Mouse (Mus musculus) lung, adult 18-20 months (tissue): ENCODE results near the gene Scarb2.
"Not testable (repeated sequence)": the region's sequence is repeated elsewhere in the genome, so short reads cannot be mapped to it uniquely, and the experiment has no call there.

ENCODE experiments used
- DNase-seq, 2 experiments: peaks; one replicate each; pipeline ENCODE4 v3.0.0; 2022; ENCODE audit warnings: mixed read lengths in 2 of 2

Scarb2 gene

DNA sequence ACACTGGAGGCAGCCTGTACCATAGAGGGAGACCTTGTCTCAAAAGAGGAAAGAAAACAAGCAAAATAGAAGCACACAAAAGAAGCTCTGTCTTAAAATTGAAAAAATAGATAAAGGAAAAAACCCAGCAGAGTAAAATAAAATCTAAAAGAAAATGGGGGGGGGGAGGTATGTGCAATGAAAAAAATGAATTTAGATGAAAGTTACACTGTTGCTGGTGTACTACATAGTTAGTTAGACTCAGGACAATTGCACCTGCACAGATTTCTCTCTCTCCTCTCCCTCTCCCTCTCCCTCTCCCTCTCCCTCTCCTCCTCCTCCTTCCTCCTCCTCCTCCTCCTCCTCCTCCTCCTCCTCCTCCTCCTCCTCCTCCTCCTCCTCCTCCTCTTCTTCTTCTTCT, at the start of gene Scarb2:
Gene Scarb2, minus strand, starts transcription at position 101 of the 400 bp plus-strand sequence.
- DNase-seq: no peak

DNA sequence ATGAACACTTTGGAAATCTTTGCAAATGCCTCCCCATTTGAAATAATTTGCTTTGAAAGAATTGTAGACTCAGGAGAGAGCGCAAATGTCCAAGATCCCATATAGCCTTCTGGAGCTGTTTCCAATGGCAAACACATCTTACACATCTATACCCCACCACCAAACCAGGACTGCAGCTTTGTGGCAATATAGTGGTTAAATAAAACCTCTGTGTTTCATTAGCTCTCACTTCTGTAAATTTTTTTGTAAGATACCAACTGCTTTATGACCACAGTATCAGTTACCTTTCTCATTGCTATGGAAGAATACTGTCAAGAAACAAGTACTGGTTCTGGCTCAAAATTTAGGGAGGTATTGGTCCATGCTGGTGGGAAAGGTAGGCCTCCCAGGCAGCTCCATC, 49.3 kb upstream of the Scarb2 start:
- no peak for DNase-seq

DNA sequence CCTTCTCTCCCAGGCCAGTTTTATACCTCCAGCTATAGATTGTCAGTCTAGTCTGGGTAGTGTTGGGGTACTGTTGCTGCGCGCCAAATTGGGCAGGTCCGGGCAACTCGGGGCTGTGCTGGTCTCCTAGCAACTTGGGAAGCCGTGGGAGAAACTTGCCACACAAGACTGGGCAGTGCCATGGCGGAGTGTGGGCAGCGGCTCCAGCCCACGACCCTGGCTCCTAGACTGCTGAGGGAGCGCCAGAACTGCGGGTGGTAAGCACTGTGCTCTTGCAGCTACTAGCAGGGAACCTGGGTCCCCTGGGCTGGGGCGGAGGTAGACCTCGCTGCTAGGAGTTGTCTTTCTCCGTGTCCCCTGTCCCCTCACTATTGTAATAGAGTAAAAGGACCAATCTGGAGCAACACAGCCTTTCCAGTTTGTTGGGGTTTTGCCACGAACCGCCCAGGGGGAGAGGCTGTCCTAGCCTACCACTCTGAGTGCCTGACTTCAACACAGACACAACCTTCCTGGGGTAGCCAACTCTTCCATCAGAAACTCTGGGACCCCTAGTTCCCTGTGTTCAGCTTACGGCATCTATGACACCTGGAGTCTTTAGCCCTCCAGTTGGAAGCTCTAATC, 48.4 kb upstream of the Scarb2 start, which contains the start of gene Fam47e:
Gene Fam47e, plus strand, starts transcription at position 179 of the 621 bp plus-strand sequence.
- peak; percentile 15 to 45 for DNase-seq

DNA sequence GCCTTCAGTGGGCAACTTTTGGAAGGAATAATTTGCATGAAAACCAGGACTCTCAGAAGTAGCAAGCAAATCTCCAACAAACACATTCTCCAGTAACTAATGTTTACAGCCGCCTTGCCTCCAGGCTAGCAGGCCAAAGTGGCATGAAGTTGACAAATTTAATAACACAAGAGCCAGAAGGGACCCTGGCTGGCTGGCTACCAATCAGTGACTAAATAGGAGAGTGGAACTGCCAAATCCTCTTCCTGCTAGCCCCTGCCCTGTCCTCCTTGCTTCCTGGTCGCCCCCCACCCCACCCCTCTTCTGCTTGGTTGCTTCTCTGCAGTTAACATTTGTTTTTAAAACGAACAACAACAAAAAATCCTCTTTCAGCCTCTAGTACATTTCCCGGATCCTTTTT, 47.8 kb upstream of the Scarb2 start:
- peak in 1 of 2 experiments; percentile 6 for DNase-seq

DNA sequence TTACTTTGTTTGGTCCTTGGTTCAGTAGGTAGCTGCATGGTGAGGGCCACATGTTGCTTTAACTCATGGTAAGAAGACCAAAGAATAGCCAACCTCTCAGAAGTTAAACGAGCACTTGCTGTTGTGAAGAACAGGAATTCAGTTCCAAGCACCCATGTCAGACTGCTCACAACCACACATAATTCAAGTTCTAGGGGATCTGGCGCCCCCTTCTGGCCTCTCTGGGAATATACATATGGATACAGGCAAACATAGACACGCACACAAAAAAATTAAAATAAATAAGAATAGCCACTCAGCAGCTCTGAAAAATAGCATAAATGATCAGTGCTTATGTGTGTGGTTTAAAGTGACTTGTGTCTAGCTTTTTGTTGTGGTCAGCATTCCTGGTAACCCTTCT, 47.3 kb upstream of the Scarb2 start:
- DNase-seq: peak in 1 of 2 experiments; percentile 10

DNA sequence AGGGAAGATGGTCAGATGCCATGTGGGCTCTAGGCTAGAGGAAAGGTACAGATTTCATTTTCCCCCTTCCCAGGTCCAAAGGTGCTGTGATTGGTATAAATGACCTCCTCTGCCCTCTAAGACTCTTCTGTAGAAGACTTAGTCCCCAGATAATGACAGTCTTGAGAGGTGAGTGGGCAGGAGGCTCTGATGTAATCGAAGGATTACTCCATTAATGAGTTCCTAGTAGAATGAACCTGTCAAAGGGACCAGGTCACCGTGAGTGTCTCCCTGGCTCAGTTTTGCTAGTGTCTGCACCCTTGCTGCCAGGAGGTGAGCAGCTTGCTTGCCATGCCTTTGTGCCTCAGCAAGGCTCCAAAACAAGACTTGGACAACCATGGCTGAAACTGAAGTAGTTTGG, 46.0 kb upstream of the Scarb2 start:
- DNase-seq: no peak

DNA sequence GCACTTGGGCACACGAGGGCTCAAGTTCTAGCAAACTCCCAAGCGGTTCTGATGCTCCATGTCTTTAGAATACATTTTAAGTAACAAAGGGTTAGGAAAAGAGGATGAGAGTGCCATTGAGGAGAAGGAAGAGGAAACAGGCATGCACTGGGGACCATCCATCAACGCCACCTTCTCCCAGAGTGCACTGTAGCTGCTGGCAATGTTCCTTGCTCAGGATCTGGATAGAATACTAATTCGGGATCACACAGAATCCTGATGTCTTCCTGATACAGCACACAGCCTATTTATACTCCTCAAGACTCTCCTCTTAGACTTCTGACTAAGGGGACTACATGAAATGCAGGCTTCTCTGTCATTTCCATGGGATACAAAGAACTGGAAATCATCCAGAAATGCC, 33.1 kb upstream of the Scarb2 start:
- no peak for DNase-seq

DNA sequence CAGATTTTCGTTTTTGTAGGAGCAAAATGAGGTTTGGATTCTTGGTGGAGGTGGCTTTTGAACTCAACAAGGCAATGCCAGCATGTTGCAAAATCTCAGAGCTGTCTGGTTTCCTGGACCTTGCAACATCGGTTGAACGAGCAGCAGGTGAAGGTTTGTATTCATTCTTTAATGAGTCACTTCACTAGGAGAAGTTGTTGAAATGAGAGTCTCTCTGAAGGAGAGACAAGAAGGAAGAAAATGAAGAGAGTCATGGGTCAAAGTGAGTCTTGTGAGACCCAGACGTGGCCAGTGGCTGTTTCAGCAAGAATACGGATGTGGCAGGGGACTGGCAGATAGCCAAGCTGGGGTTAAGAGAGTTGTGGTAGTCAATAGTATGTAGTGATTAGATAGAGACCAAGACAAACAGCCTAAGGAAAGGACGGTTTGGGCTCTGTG, 18.2 kb upstream of the Scarb2 start:
- peak; percentile 68 to 69 for DNase-seq

DNA sequence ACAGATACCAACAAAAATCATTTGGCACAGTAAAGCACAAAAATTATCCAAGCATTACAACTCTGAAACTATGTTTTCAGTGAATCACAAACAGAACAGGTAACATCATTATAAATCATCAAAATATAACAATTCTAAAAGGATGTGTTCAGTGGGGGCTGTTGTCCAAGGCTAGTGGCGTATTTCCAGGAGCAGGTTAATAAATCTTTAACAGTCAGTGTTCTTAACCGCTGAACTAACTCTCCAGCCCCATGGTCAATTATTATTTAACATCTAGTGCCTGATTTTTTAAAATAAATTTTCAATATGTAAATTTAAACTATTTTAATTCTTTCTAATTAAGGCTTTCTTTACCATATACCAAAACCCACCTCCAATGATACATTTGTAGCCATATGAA, 14.5 kb upstream of the Scarb2 start:
- not testable (repeated sequence) for DNase-seq

DNA sequence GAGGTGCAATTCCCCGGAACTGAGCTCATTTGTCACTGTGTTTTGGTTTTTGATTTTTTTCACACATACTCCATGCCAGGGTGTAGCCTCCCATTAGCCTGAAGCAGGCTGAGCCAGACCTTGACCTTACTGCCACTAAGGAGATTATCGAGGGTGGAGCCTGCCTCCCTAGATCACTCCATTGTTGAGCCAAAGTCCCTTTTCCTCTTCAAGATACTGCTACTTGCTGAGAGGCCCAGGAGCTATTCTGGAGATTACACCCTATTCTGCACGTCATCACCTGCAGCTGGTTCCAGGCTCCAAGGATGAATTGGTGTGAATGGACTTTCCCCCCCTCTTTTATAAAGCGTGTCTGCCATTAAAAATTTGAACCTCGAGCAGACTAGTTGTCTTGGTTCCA, 5.4 kb upstream of the Scarb2 start:
- no peak for DNase-seq

DNA sequence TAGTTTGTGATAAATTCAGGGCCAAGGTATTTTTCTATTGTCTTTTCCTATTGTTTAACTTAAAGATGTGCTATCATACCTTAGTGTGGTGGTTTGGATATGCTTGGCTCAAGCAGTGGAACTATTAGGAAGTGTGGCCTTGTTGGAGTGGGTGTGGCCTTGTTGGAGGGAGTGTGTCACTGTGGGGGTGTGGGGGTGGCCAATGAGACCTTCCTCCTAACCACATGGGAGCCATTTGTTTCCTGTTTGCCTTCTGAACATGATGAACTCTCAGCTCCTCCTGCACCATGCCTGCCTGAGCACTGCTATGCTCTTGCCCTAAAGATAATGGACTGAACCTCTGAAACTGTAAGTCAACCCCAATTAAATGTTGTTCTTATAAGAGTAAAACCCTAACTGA, 4.6 kb upstream of the Scarb2 start:
- peak in 1 of 2 experiments; percentile 47 for DNase-seq

DNA sequence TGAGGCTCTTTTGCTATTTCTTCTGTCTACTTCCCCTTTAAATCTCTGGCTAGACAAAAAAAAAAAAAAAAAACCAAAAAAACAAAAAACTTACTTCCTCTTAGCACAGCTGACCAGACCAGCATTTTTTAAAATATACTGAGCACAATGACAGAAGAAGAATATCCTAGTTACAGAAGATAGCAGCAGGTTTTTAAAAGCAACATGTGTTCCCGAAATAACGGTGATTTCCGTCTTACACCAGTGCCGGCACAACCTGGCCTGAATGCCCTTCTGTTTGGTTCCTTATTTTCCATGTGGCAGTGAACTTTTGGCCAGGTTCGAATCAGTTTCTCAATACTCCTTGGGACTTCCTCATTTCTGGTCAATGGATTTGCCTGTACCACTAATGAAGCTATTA, 2.2 kb upstream of the Scarb2 start:
- no peak for DNase-seq

DNA sequence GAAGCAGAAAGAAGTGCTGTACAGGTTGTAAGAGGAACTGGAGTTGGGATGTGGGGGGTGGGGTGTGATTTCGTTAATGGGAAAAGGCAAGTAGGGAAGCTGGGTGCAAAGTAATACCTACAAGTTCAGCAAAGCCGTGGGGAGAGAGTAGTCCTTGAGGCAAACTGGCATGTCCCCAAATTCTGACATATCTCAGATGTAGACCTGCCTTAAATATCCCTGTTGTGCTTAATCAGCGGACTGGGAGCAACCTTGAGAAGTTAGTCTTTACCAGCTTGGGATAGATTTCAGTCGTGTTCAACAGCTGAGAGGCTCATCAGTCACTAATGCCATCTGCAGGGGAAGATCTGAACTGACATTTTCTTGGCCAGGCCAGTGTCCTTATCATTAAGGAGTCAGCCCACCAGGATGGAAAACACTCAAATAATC, 318 bp downstream of the Scarb2 start:
- peak; percentile 46 to 55 for DNase-seq

DNA sequence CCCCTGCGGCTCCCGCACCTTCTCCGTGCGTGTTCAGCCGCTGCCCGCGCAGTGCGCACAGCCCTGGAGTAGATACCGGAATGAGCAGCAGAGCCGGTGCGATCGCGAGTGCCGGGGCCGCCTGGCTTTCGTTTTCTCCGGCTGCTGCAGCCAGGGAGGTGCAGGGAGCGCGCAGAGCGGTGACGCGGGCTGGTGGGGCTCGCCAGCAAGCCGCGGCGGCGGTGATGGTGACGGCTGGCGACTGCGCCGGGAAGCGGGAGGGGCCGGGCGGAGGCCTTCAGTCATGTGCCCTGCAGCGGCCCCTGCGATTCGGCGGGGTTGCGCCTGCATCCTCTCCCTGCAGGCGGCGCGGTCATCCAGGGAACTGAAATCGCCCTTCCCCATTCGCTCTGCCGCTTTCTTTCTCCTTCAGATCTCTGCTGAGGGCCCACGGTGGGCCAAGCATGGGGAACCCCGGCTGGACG, 1.2 kb downstream of the Scarb2 start:
- DNase-seq: peak; percentile 97 to 98

DNA sequence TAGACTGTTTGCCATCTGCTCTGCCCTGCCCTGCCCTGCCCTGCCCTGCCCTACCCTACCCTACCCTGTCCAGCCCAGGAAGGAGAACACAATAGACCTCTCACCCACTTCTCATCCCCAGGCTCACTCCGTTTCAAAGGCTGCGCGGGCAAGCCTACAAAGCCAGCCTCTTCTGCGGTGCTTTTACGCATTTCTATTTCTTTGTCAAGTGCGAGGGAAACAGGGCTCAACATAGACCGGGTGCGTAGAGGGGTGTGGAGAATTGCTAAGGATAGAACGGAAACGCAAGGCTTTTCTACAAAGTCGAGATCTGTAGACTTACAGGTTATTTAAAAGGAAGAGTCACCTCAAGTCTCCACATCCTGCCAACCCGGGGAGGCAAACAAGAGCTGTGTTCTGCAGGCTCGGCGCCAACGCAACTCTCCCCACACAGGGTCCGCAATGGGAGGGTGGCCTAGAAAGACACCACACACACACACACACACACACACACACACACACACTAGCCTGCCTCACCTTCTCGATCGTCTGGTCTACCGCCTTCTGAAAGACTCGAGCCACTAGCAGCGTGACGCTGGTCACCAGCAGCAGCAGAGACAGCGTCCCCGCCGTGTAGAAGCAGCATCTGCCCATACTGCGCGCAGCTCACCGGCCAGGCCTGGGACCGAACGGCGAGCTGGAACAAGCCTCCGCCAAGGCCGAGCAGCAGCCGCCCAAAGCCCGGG, 1.8 kb downstream of the Scarb2 start:
- DNase-seq: peak; percentile 64 to 75

DNA sequence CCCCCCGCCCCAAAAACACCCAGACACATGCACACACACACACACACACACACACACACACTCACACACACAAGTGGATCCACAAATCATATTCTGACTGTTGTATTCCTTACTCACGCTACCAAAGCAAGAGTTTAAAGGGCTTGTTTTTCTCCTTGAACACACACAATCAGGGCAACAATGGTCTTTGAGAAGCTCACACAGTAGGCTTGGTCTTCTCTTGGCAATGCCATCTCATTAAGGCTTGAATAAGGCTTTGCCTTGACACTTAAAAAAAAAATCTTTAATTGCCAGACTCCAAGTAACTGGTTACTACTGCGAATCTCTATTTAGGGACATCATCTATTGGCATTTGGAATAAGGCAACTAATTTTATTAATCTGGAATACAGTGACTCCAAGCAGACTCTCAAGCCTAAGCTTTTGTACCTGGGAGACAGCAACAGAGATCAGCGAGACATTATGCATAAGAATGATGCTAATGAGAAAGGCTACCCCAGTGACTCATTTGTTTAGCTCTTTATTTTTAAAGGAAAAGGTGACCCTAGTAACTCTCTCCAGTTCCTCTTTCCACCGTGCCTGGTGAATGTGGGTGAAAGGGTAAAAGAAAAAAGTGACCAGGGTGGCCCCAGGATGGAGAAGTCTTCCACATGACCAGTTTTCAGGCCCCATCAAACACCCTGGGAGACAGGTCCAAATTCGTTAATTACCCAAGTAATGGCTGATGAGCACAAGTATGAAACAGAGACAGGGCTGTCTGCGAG, 2.6 kb downstream of the Scarb2 start:
- no peak for DNase-seq

DNA sequence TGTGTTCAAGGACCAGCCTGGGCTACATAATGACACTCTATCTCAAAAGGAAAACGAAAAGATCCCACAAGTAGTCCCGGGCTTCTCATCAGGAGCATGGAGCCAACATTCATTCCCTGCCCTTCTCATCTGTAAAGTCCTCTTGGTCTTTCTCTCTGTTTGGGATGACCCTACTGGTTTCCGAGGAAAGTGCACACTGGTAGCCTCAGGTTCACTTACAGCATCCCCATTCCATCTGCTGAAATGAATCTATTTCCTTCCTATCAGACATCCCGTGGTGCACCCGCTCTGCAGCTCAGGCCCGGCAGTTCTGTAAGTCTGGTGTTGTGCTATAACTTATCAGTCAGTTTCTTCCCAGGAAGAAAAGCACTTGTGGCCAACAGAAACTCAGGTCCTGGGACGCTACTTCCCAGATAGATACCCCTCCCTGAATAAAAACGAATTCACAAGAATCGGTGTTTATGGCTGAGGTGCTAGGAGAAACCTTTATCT, 3.2 kb downstream of the Scarb2 start:
- no peak for DNase-seq

DNA sequence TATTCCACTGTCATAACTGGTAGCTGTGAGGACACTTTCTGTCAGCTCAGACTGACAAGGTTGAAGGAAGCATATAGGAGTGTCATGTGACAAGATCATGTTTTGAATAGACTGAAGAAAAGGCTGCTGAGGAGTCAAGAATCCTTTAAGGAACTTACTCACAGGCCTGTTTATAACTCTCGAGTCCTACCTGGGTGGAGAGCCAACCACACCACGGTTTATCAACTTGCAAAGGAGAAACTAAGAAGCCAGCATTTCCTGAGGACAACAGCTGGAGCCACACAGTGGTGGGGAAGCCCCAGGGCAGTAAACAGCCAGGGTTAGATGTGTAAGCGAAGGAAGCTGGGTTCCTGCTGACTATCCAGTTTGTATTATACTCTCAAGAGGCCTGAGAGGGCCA, 7.3 kb downstream of the Scarb2 start:
- DNase-seq: no peak

DNA sequence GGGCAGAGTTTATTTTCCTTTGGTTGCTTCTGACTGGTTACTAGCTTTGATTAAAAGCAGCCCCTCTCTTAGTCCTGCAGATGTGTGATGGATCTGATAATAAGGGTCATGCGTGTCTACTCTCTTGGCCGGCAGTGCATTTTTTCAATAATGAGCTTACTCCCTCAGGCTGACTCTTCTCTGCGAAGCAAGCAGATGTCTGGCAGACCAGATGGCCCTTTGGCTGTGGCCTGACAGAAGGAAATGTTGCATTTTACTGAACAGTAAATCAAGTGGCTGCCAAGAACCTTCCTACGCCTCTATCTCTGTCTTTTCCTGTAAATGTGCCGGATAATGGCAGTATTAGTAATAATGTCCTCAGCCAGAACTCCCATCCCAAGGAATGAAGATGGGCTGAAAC, 8.0 kb downstream of the Scarb2 start:
- DNase-seq: peak in 1 of 2 experiments; percentile 45

DNA sequence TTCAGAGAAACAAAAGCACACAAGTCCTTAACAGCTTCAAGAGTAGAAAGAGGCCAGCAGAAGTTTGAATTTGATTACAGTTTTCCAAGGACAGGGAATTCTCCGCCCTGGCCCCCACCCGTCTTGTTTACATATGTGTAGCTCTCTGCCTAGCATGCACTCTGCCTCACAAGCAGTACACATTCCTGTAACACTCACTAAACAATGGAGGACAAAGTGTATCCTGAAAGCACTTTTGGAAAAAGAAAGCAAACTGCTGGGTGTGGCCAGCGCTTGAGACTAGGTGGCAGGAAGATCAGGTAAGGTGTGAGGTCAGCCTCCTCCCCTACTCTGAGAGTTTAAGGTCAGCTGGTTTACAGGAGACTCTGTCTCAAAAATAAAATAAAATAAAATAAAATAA, 8.4 kb downstream of the Scarb2 start:
- peak; percentile 46 to 65 for DNase-seq

DNA sequence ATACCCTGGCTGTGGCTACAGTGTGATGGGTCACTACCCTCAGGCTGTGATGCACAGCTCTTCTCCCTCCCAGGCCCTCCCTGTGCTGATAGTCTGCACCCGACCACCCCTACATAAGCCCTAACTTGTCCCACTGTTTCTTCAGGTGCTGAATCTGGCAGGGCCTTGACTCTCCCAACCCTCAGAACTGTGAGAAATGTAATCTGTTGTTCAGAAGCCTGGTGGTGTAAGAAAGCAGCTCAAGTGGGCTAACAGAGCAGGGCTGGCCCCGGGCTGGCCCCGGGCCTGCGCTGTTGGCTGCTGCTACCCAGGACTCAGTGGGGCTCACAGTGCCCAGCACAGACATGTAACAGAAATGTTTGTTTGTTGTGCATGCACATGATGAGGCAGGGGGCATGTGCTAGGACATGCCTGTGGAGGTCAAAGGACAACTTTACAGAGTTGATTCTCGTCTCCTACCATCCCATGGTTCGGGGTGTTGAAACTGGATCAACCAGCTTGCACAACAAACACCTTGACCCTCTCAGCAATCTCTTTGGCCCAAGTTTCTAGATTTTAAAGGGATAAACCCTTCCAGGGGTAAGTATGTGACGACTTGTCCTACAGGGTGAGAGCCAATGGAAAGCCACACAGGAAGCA, 10.7 kb downstream of the Scarb2 start:
- DNase-seq: peak; percentile 56 to 74

DNA sequence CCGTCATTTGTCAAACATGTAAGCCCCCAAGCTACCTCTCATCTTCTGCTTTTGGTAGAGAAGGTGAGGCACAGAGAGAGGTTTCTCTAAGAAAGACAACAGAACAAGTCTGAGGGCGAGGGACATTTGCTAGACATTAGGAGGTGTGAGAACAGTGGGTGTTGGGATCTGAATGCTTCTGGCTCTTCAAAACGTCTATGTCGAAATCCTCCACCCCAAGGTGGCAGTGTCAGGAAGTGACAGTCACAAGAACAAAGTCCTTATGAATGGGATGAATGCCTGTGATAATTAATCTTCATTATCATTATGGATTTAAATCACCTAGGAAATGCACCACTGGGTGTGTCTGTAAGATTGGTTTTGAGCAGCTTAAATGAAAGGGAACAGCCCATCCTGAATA, 11.3 kb downstream of the Scarb2 start:
- peak in 1 of 2 experiments; percentile 51 for DNase-seq

DNA sequence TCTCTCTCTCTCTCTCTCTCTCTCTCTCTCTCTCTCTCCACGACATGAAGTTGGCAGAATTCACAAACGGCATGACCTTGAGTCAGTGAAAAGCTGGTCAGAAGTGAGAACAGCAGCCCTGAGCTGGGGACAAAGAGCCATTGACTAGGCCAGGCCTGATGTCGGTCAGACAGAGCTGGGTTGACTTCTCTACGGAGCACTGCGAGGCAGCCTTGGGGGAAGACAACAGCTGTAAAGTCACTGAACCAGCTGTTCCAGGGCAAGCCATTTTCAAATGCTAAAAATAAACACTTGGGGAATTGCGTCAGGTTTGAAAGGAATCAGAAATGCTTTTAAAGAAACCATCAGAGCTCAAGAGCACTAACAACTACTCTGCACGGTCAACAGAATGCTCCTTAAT, 13.2 kb downstream of the Scarb2 start:
- peak; percentile 57 to 71 for DNase-seq
